Mouse (Mus musculus) Patski (cell line): ENCODE measurements around the gene Plcd3. TPM values are rescaled to one million over a fixed set of nuclear protein-coding genes. Genes with fewer than 3 reads are reported as not detected.

Experiments
- ATAC-seq: fragments of 100-300 bp; one replicate; pipeline ENCODE4 v1.8.0; 2021
- CTCF ChIA-PET: fragments of 350-600 bp; sonication (Branson Sonifier 250); formaldehyde crosslinking; loops from one replicate; lab custom pipeline; 2022; ENCODE audit warnings: inconsistent platforms; lab: Charles Lee
- POLR2A ChIA-PET: fragments of 350-600 bp; sonication (Branson Sonifier 250); formaldehyde crosslinking; loops from one replicate; lab custom pipeline; 2022; ENCODE audit warnings: antibody characterized with exemption, inconsistent platforms; lab: Charles Lee
- DNase-seq: peaks from one replicate; pipeline ENCODE4 v3.0.0-alpha.2; 2011; ENCODE audit warnings: low read depth, low spot score
- H3K27me3 ChIP-seq: fragments of 371-371 bp; one replicate; pipeline ENCODE4 v1.5.1; 2021
- CTCF ChIP-seq: fragments of 100-300 bp; IDR thresholded peaks from one replicate; pipeline ENCODE4 v1.5.1; 2021
- in situ Hi-C: fragments of 300-500 bp; cut with MboI; formaldehyde crosslinking; loops from 3 replicates; pipeline ENCODE4 v1.11.1; 2018; ENCODE audit warnings: low pct_unique_long_range_greater_than_20kb, mixed read lengths
- polyA plus RNA-seq: library from polyadenylated mRNA; unstranded; gene quantifications from one replicate; pipeline ENCODE4 v1.2.3, GENCODE M21; 2021

Gene Plcd3
- polyA plus RNA-seq, 1 experiment from 2014 or later = 56.1 TPM

GRCm38 (mm10) chr11:103140763-103141100 is 39.3 kb upstream of the Plcd3 start:
- CTCF ChIA-PET = interaction anchor here (1.0 to 1.7 kb wide), 2 partner anchors 18 to 38 kb away, joined by 6 read pairs; no protein-coding TSS in a partner anchor
- H3K27me3 ChIP-seq = no peaks in the 10 kb centered on the region
- no peak for ATAC-seq
- no peak for TF ChIP-seq CTCF
- in situ Hi-C loops = no loop called here
- POLR2A ChIA-PET = interaction anchor here (0.5 to 4.5 kb wide), 6 partner anchors 8 to 260 kb away, joined by 3 to 48 read pairs (median 4); partner anchors contain the start of gene Hexim2
- DNase-seq = no peak

GRCm38 (mm10) chr11:103139951-103140762 is 38.7 kb upstream of the Plcd3 start:
- no peak for TF ChIP-seq CTCF
- CTCF ChIA-PET = interaction anchor here (1.0 to 1.7 kb wide), 2 partner anchors 19 to 37 kb away, joined by 6 read pairs; no protein-coding TSS in a partner anchor
- in situ Hi-C loops = no loop called here
- ATAC-seq = no peak
- POLR2A ChIA-PET = interaction anchor here (0.7 to 1.7 kb wide), 4 partner anchors 10 to 260 kb away, joined by 3 to 4 read pairs (median 4); no protein-coding TSS in a partner anchor
- DNase-seq = no peak
- no peaks in the 10 kb centered on the region for H3K27me3 ChIP-seq

- ATAC-seq (no peak), DNase-seq (no peak)
- in situ Hi-C loops = no loop called here
- POLR2A ChIA-PET = no interaction called here
- no peaks in the 10 kb centered on the region for H3K27me3 ChIP-seq
- TF ChIP-seq CTCF = no peak
- CTCF ChIA-PET = interaction anchor here (1.1 kb wide), 1 partner anchor 21 kb away, joined by 3 read pairs; no protein-coding TSS in a partner anchor
Observed at GRCm38 (mm10) chr11:103136039-103136577, 34.6 kb upstream of the Plcd3 start.

DNA sequence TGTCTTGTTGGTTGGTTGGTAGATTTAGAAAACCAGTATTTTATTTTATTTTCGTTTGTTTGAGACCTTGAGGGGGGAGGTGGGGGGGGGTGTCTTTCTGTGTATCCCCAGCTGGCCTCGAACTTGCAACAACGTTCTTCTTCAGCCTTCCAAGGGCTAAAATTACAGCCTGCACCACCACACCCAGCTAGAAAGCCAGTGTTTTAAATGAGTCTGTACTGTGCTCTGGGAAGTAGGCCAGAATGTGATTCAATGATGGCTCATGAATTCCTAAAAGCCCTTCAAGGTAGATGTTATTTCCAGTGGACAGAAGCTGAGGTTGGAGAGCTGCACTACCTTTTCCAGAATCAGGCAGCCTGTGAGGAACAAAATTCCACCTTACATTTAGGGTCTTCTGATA is 32.8 kb upstream of the Plcd3 start:
- no peak for DNase-seq

DNA sequence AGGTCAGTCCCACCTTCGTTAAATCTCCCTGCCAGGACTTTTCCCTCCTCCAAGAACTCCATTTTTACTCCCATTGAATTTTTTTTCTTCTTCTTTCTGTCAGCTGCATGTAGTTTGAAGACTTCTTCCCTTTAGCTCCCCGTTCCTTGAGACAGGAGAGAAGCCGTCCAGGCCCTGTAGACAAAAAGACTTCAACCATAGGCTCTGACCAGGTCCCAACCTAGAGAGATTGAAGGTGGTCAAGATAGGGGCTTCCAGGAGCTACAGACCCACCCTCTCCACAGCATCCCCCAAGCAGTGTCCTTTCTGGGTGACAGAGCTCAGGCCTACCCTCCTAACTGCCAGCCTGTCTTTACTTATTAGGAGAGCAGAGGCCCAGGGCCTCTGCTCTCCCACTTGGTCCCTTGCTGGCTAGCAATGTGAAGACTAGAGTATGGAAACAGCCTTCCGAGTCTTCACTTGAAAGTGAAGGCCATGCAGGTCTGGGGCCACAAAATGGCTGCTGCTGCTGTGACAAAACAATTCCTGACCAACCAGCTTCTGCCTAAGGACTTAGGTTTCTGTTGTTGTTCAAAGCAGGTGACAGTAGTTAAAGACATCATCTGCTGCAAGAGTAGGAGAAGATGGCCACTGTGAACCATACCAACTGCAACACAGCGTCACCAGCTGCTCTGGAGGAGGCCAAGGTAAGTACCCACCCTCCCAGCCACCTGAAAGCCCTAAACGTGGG is 32.2 kb upstream of the Plcd3 start:
- DNase-seq = no peak
- CTCF ChIA-PET = interaction anchor here (0.7 to 4.2 kb wide), 6 partner anchors 9 to 322 kb away, joined by 3 to 18 read pairs (median 10); no protein-coding TSS in a partner anchor
- in situ Hi-C loops = no loop called here
- TF ChIP-seq CTCF = no peak
- no peaks in the 10 kb centered on the region for H3K27me3 ChIP-seq
- POLR2A ChIA-PET = interaction anchor here (0.6 to 4.6 kb wide), 6 partner anchors 9 to 103 kb away, joined by 3 to 59 read pairs (median 6); partner anchors contain the start of gene Hexim1
- ATAC-seq = no peak

More for the DNA sequence above, 32.8 kb upstream of the Plcd3 start:
- no peaks in the 10 kb centered on the region for H3K27me3 ChIP-seq
- in situ Hi-C loops = no loop called here
- POLR2A ChIA-PET = interaction anchor here (1.7 to 4.6 kb wide), 3 partner anchors 9 to 24 kb away, joined by 7 to 59 read pairs (median 48); partner anchors contain the start of gene Hexim1
- no peak for TF ChIP-seq CTCF
- no peak for ATAC-seq
- CTCF ChIA-PET = interaction anchor here (1.6 to 4.2 kb wide), 5 partner anchors 8 to 32 kb away, joined by 4 to 18 read pairs (median 13); no protein-coding TSS in a partner anchor

- H3K27me3 ChIP-seq = no peaks in the 10 kb centered on the region
- DNase-seq (peak; percentile 100), ATAC-seq (peak; percentile 89)
- in situ Hi-C loops = no loop called here
- TF ChIP-seq CTCF = no peak
- ChIA-PET POLR2A (interaction anchor here (0.6 to 4.6 kb wide), 8 partner anchors 10 to 442 kb away, joined by 3 to 59 read pairs (median 4); partner anchors contain the start of gene Hexim1), CTCF (interaction anchor here (0.7 to 6.9 kb wide), 8 partner anchors 9 to 321 kb away, joined by 3 to 35 read pairs (median 12); no protein-coding TSS in a partner anchor)
Observed at GRCm38 (mm10) chr11:103132576-103133455, 31.4 kb upstream of the Plcd3 start.

GRCm38 (mm10) chr11:103131701-103132575 is 30.5 kb upstream of the Plcd3 start, which contains the start of gene Hexim2:
Hexim2 (plus strand) TSS chr11:103132429.
- ATAC-seq = peak; percentile 18
- in situ Hi-C loops = no loop called here
- ChIA-PET POLR2A (interaction anchor here (0.7 to 4.6 kb wide), 6 partner anchors 10 to 30 kb away, joined by 3 to 59 read pairs (median 4); partner anchors contain the start of gene Hexim1), CTCF (interaction anchor here (2.1 to 6.9 kb wide), 4 partner anchors 15 to 30 kb away, joined by 4 to 35 read pairs (median 15); no protein-coding TSS in a partner anchor)
- no peak for DNase-seq
- no peaks in the 10 kb centered on the region for H3K27me3 ChIP-seq
- no peak for TF ChIP-seq CTCF

- CTCF ChIA-PET = no interaction called here
- DNase-seq = no peak
- H3K27me3 ChIP-seq = no peaks in the 10 kb centered on the region
- POLR2A ChIA-PET = no interaction called here
- TF ChIP-seq CTCF = no peak
- in situ Hi-C loops = loop anchor here (5.0 kb wide), 1 partner anchor 37 kb away; no protein-coding TSS in a partner anchor
- no peak for ATAC-seq
Observed at GRCm38 (mm10) chr11:103120315-103120714, 18.9 kb upstream of the Plcd3 start.
